Mouse (Mus musculus): ENCODE results near the gene Gm17359. TPM values are rescaled to one million over a fixed set of nuclear protein-coding genes. Genes with fewer than 3 reads are reported as not detected.

Gene Gm17359
- polyA plus RNA-seq, 1 experiment from 2014 or later, result not detected

- Histone ChIP-seq H3K4me3 (ENCODE audit: low read depth, low read length) (no peak overlapping the region), H3K9me3 (ENCODE audit: control insufficient read depth, low read length) (no peaks in the 10 kb centered on the region), H3K4me1 (ENCODE audit: control insufficient read depth, insufficient read depth, low read length) (peaks cover 10% of the 10 kb centered on the region; the same call in 1 of the 2 replicates), H3K27ac (ENCODE audit: low read depth, low read length) (no peak overlapping the region), H3K27me3 (ENCODE audit: control insufficient read depth, insufficient read depth, low read length) (no peaks in the 10 kb centered on the region), H3K36me3 (ENCODE audit: control insufficient read depth, insufficient read depth, low read length) (no peaks in the 10 kb centered on the region), H3K9ac (replicated peaks; ENCODE audit: low read depth, low read length) (no peak overlapping the region), H3K4me2 (ENCODE audit: low read depth, low read length) (no peak overlapping the region)
- ATAC-seq (ENCODE audit: low read depth), result peak; percentile 74; the same call in 1 of the 2 replicates
- WGBS, result 19% methylated on average over 4 of the region's 4 CpGs
Measured at GRCm38 (mm10) chr3:79474911-79475310, 138.4 kb downstream of the Gm17359 start.

DNA sequence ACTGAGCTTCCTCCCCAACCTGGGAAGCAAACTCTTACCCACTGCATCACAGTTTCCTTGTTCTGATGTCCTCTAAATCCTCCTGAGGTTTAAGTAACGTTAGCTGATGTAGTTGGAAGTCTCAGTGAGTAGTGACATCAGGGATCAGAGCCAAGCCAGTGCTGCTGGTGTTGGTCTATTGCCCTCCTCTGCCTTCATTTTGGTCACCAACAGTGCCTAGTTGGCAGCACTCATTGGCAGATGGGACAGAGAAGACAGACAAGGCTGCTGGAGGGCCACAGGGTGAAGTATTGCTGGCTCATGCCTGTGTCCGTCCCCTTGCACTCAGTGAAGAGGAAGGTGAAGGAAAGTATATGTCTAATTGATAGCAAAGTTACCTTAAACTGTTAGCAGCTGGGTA lies 139.5 kb downstream of the Gm17359 start:
- Histone ChIP-seq H3K4me3 (ENCODE audit: low read depth, low read length) (no peak overlapping the region), H3K9me3 (ENCODE audit: control insufficient read depth, low read length) (no peaks in the 10 kb centered on the region), H3K27ac (ENCODE audit: low read depth, low read length) (no peak overlapping the region), H3K36me3 (ENCODE audit: control insufficient read depth, insufficient read depth, low read length) (0 out of 2 replicates have a peak, but pooled peaks cover 9% of the 10 kb centered on the region), H3K4me1 (ENCODE audit: control insufficient read depth, insufficient read depth, low read length) (peaks cover 10% of the 10 kb centered on the region; the same call in 1 of the 2 replicates), H3K4me2 (ENCODE audit: low read depth, low read length) (no peak overlapping the region), H3K27me3 (ENCODE audit: control insufficient read depth, insufficient read depth, low read length) (no peaks in the 10 kb centered on the region), H3K9ac (replicated peaks; ENCODE audit: low read depth, low read length) (no peak overlapping the region)
- WGBS, result 81% methylated on average over 2 of the region's 2 CpGs
- no peak for ATAC-seq (ENCODE audit: low read depth)

GRCm38 (mm10) chr3:79478400-79478799 lies 141.9 kb downstream of the Gm17359 start:
- Histone ChIP-seq H3K9ac (replicated peaks; ENCODE audit: low read depth, low read length) (no peak overlapping the region), H3K4me1 (ENCODE audit: control insufficient read depth, insufficient read depth, low read length) (peaks cover 10% of the 10 kb centered on the region; the same call in 1 of the 2 replicates), H3K9me3 (ENCODE audit: control insufficient read depth, low read length) (no peaks in the 10 kb centered on the region), H3K27ac (ENCODE audit: low read depth, low read length) (no peak overlapping the region), H3K36me3 (ENCODE audit: control insufficient read depth, insufficient read depth, low read length) (0 out of 2 replicates have a peak, but pooled peaks cover 11% of the 10 kb centered on the region), H3K4me3 (ENCODE audit: low read depth, low read length) (no peak overlapping the region), H3K27me3 (ENCODE audit: control insufficient read depth, insufficient read depth, low read length) (no peaks in the 10 kb centered on the region), H3K4me2 (ENCODE audit: low read depth, low read length) (no peak overlapping the region)
- WGBS, result 82% methylated on average over 8 of the region's 8 CpGs
- no peak for ATAC-seq (ENCODE audit: low read depth)

- H3K4me2 ChIP-seq (ENCODE audit: low read depth, low read length), result no peak overlapping the region
- H3K4me1 ChIP-seq (ENCODE audit: control insufficient read depth, insufficient read depth, low read length), result peaks cover 10% of the 10 kb centered on the region; the same call in 1 of the 2 replicates
- no peaks in the 10 kb centered on the region for H3K9me3 ChIP-seq (ENCODE audit: control insufficient read depth, low read length)
- no peaks in the 10 kb centered on the region for H3K27me3 ChIP-seq (ENCODE audit: control insufficient read depth, insufficient read depth, low read length)
- H3K27ac ChIP-seq (ENCODE audit: low read depth, low read length), result 0 out of 2 replicates have a peak overlapping the region, but pooled peaks have one; percentile 44
- H3K36me3 ChIP-seq (ENCODE audit: control insufficient read depth, insufficient read depth, low read length), result 0 out of 2 replicates have a peak, but pooled peaks cover 11% of the 10 kb centered on the region
- no peak overlapping the region for H3K4me3 ChIP-seq (ENCODE audit: low read depth, low read length)
- no peak overlapping the region for H3K9ac ChIP-seq (replicated peaks; ENCODE audit: low read depth, low read length)
- 59% methylated on average over 4 of the region's 4 CpGs for WGBS
- ATAC-seq (ENCODE audit: low read depth), result no peak
Measured at GRCm38 (mm10) chr3:79478880-79479279, 142.4 kb downstream of the Gm17359 start.

- no peak overlapping the region for H3K27ac ChIP-seq (ENCODE audit: low read depth, low read length)
- no peaks in the 10 kb centered on the region for H3K27me3 ChIP-seq (ENCODE audit: control insufficient read depth, insufficient read depth, low read length)
- H3K9ac ChIP-seq (replicated peaks; ENCODE audit: low read depth, low read length), result no peak overlapping the region
- ATAC-seq (ENCODE audit: low read depth), result no peak
- H3K36me3 ChIP-seq (ENCODE audit: control insufficient read depth, insufficient read depth, low read length), result peaks cover 23% of the 10 kb centered on the region; the same call in 1 of the 2 replicates
- no peaks in the 10 kb centered on the region for H3K9me3 ChIP-seq (ENCODE audit: control insufficient read depth, low read length)
- no peak overlapping the region for H3K4me2 ChIP-seq (ENCODE audit: low read depth, low read length)
- 88% methylated on average over 16 of the region's 16 CpGs for WGBS
- no peak overlapping the region for H3K4me3 ChIP-seq (ENCODE audit: low read depth, low read length)
- H3K4me1 ChIP-seq (ENCODE audit: control insufficient read depth, insufficient read depth, low read length), result no peaks in the 10 kb centered on the region
Measured at GRCm38 (mm10) chr3:79484286-79485063, 148.0 kb downstream of the Gm17359 start.

- ATAC-seq (ENCODE audit: low read depth), result no peak
- no peak overlapping the region for H3K27ac ChIP-seq (ENCODE audit: low read depth, low read length)
- H3K4me2 ChIP-seq (ENCODE audit: low read depth, low read length), result no peak overlapping the region
- H3K36me3 ChIP-seq (ENCODE audit: control insufficient read depth, insufficient read depth, low read length), result peaks cover 15% of the 10 kb centered on the region
- WGBS, result 98% methylated on average over 7 of the region's 7 CpGs
- no peaks in the 10 kb centered on the region for H3K4me1 ChIP-seq (ENCODE audit: control insufficient read depth, insufficient read depth, low read length)
- H3K4me3 ChIP-seq (ENCODE audit: low read depth, low read length), result no peak overlapping the region
- H3K27me3 ChIP-seq (ENCODE audit: control insufficient read depth, insufficient read depth, low read length), result no peaks in the 10 kb centered on the region
- no peak overlapping the region for H3K9ac ChIP-seq (replicated peaks; ENCODE audit: low read depth, low read length)
- H3K9me3 ChIP-seq (ENCODE audit: control insufficient read depth, low read length), result no peaks in the 10 kb centered on the region
Measured at GRCm38 (mm10) chr3:79488025-79488424, 151.6 kb downstream of the Gm17359 start.

GRCm38 (mm10) chr3:79490102-79490501 lies 153.6 kb downstream of the Gm17359 start:
- no peaks in the 10 kb centered on the region for H3K27me3 ChIP-seq (ENCODE audit: control insufficient read depth, insufficient read depth, low read length)
- no peak overlapping the region for H3K4me2 ChIP-seq (ENCODE audit: low read depth, low read length)
- peaks cover 9% of the 10 kb centered on the region for H3K36me3 ChIP-seq (ENCODE audit: control insufficient read depth, insufficient read depth, low read length)
- H3K27ac ChIP-seq (ENCODE audit: low read depth, low read length), result no peak overlapping the region
- H3K4me3 ChIP-seq (ENCODE audit: low read depth, low read length), result no peak overlapping the region
- H3K9ac ChIP-seq (replicated peaks; ENCODE audit: low read depth, low read length), result no peak overlapping the region
- H3K9me3 ChIP-seq (ENCODE audit: control insufficient read depth, low read length), result no peaks in the 10 kb centered on the region
- WGBS, result 98% methylated on average over 5 of the region's 5 CpGs
- no peaks in the 10 kb centered on the region for H3K4me1 ChIP-seq (ENCODE audit: control insufficient read depth, insufficient read depth, low read length)
- ATAC-seq (ENCODE audit: low read depth), result no peak

DNA sequence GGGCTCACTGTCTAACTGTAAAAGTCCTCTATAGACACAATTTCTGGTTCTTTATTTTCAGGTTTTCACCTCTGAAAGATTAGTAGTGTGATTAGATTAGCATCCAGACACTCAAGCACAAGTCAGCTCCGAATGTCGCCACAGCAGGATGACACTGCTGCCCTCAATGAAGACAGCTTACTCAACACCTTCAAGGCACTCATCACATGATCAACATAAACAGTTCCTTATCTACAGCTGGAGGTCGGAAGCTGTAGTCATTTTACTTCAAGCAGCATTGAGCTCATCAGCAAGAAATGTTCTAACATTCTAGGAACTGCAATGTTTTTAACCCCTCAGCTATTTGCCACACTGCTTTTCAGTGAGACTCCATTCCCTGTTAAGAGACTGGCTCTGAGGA lies 155.2 kb downstream of the Gm17359 start:
- Histone ChIP-seq H3K36me3 (ENCODE audit: control insufficient read depth, insufficient read depth, low read length) (peaks cover 9% of the 10 kb centered on the region), H3K4me2 (ENCODE audit: low read depth, low read length) (no peak overlapping the region), H3K9ac (replicated peaks; ENCODE audit: low read depth, low read length) (no peak overlapping the region), H3K4me1 (ENCODE audit: control insufficient read depth, insufficient read depth, low read length) (no peaks in the 10 kb centered on the region), H3K4me3 (ENCODE audit: low read depth, low read length) (no peak overlapping the region), H3K9me3 (ENCODE audit: control insufficient read depth, low read length) (no peaks in the 10 kb centered on the region), H3K27ac (ENCODE audit: low read depth, low read length) (no peak overlapping the region), H3K27me3 (ENCODE audit: control insufficient read depth, insufficient read depth, low read length) (no peaks in the 10 kb centered on the region)
- WGBS, result 87% methylated on average over 3 of the region's 3 CpGs
- no peak for ATAC-seq (ENCODE audit: low read depth)

GRCm38 (mm10) chr3:79493064-79493463 lies 156.6 kb downstream of the Gm17359 start:
- no peak overlapping the region for H3K4me2 ChIP-seq (ENCODE audit: low read depth, low read length)

More at GRCm38 (mm10) chr3:79493064-79493463, 156.6 kb downstream of the Gm17359 start:
- Histone ChIP-seq H3K27ac (ENCODE audit: low read depth, low read length) (no peak overlapping the region), H3K9me3 (ENCODE audit: control insufficient read depth, low read length) (no peaks in the 10 kb centered on the region), H3K36me3 (ENCODE audit: control insufficient read depth, insufficient read depth, low read length) (peaks cover 5% of the 10 kb centered on the region; the same call in 1 of the 2 replicates), H3K4me3 (ENCODE audit: low read depth, low read length) (no peak overlapping the region), H3K9ac (replicated peaks; ENCODE audit: low read depth, low read length) (no peak overlapping the region), H3K4me1 (ENCODE audit: control insufficient read depth, insufficient read depth, low read length) (no peaks in the 10 kb centered on the region), H3K27me3 (ENCODE audit: control insufficient read depth, insufficient read depth, low read length) (no peaks in the 10 kb centered on the region)
- 97% methylated on average over 10 of the region's 10 CpGs for WGBS
- ATAC-seq (ENCODE audit: low read depth), result no peak
